In genomic region chr4:48579475-48580110, GRCm38 (mm10) we compare ENCODE assay signal across 18 mouse cellular contexts. TPM values are rescaled to one million over a fixed set of nuclear protein-coding genes. Genes with fewer than 3 reads are reported as not detected.
DNase-seq lines count a peak whose midpoint lies in the region.
"Had no signal": no experiment of that assay in that cellular context is flagged by ENCODE, and none has a peak within 500 bp of the region (broad histone marks: within the 10 kb centered on the region; RNA-seq: fewer than 3 reads in every experiment).

No protein-coding gene starts in this region.

- DNase-seq in adrenal gland, adult 2 months, result peak; percentile 32
- no peak for DNase-seq in adrenal gland, adult 18-20 months (ENCODE audit: low spot score in 2 of 2)
- peak; percentile 34 for DNase-seq in right cerebral cortex, adult 18-20 months
- no peak for DNase-seq in right cerebral cortex, postnatal 14 days
- peak; percentile 12 for DNase-seq in adrenal gland, postnatal 25 days
- no peak for DNase-seq in kidney, postnatal 36 days
- no peak for DNase-seq in gastrocnemius, postnatal 36 days
- DNase-seq: cerebellum, adult 11-12 months; cerebellum, postnatal 14 days; forebrain, postnatal 0 days; gastrocnemius, postnatal 14 days; heart, adult 18-20 months; heart, postnatal 4 days; kidney, adult 9 months; kidney, postnatal 10 days; right cerebral cortex, postnatal 4 days; thymus, adult 2 months; thymus, postnatal 4 days had no signal

- intact Hi-C loops in gastrocnemius, postnatal 36 days (cut with DNase I), result no loop called here

RNA-seq across cellular contexts. Expression of gene Tmeff1, which starts 5.4 kb away (rescaled TPM):
- 10 to 100 TPM in 1 of 2 experiments, 1 to 10 TPM in 1; 9.8 to 16.2 TPM for total RNA-seq in adrenal gland, adult 2 months (2021)
- polyA plus RNA-seq in adrenal gland, adult 2 months (2012; rRNA removed), result 2.4 and 10.8 TPM in 2 replicates
- total RNA-seq in adrenal gland, adult 18-20 months (2021), result 10 to 100 TPM in 1 of 2 experiments, 1 to 10 TPM in 1; 9.2 to 12.7 TPM
- 11.1 and 16.5 TPM in 2 replicates for total RNA-seq in adrenal gland, postnatal 25 days (2021)
- total RNA-seq in gastrocnemius, postnatal 36 days (2021), result 1 to 10 TPM in 1 of 2 experiments, under 1 TPM in 1; 0.57 to 1.2 TPM

RNA-seq across cellular contexts. Expression of gene Msantd3, which starts 39.9 kb away (rescaled TPM):
- total RNA-seq in adrenal gland, adult 2 months (2021), result 10 to 100 TPM; 14.4 to 22.8 TPM
- 1.8 and 2.5 TPM in 2 replicates for polyA plus RNA-seq in adrenal gland, adult 2 months (2012; rRNA removed)
- 10 to 100 TPM; 15.0 to 18.7 TPM for total RNA-seq in adrenal gland, adult 18-20 months (2021)
- total RNA-seq in adrenal gland, postnatal 25 days (2021), result 15.7 and 15.8 TPM in 2 replicates
- total RNA-seq in gastrocnemius, postnatal 36 days (2021), result 10 to 100 TPM; 14.6 to 16.3 TPM

Comparison
In these comparisons a context has a peak if more than half of its experiments do, and no peak if none do; other contexts are left out.
1. DNase-seq: peak in adrenal gland, adult 2 months (single experiment), right cerebral cortex, adult 18-20 months (single experiment) and adrenal gland, postnatal 25 days (single experiment); none in adrenal gland, adult 18-20 months (0 of 2), right cerebral cortex, postnatal 14 days (single experiment), kidney, postnatal 36 days (0 of 2) and gastrocnemius, postnatal 36 days (0 of 2).